Mouse (Mus musculus) forebrain, postnatal 0 days (tissue): ENCODE data around the gene Olfr160. TPM values are rescaled to one million over a fixed set of nuclear protein-coding genes. Genes with fewer than 3 reads are reported as not detected.

Experiments
- ATAC-seq: fragments of 200-750 bp; cut with Nextera tagmentation; 2 replicates; pipeline ENCODE4 v1.8.0; 2017; ENCODE audit warnings: mild to moderate bottlenecking, moderate library complexity
- DNase-seq: peaks from one replicate; pipeline ENCODE4 v3.0.0-alpha.2; 2015
- H3K27ac ChIP-seq: fragments of 300-500 bp; sonication (generic); 2 replicates; pipeline ENCODE4 v1.5.1; 2014; ENCODE audit warnings: low read depth, mild to moderate bottlenecking, antibody characterized with exemption, low read length, moderate library complexity, mixed read lengths
- H3K27me3 ChIP-seq: fragments of 300-500 bp; sonication (generic); 2 replicates; pipeline ENCODE4 v1.6.1; 2014; ENCODE audit warnings: mild to moderate bottlenecking, low read length, mixed read lengths; ENCODE audit not compliant: insufficient read depth
- H3K36me3 ChIP-seq: fragments of 300-500 bp; sonication (generic); 2 replicates; pipeline ENCODE4 v1.6.1; 2014; ENCODE audit warnings: mild to moderate bottlenecking, moderate library complexity; ENCODE audit not compliant: insufficient read depth
- H3K4me1 ChIP-seq: fragments of 300-500 bp; sonication (generic); 2 replicates; pipeline ENCODE4 v1.6.1; 2014; ENCODE audit warnings: antibody characterized with exemption; ENCODE audit not compliant: insufficient read depth
- H3K4me2 ChIP-seq: fragments of 300-500 bp; sonication (generic); 2 replicates; pipeline ENCODE4 v1.6.1; 2014; ENCODE audit warnings: low read depth, mild to moderate bottlenecking, moderate library complexity
- H3K4me3 ChIP-seq: fragments of 300-500 bp; sonication (generic); 2 replicates; pipeline ENCODE4 v1.5.1; 2014; ENCODE audit warnings: low read depth, low read length, mixed read lengths
- H3K9ac ChIP-seq: fragments of 300-500 bp; sonication (generic); 2 replicates; pipeline ENCODE4 v1.6.1; 2014; ENCODE audit warnings: mild to moderate bottlenecking
- H3K9me3 ChIP-seq: fragments of 300-500 bp; sonication (generic); 2 replicates; pipeline ENCODE4 v1.6.1; 2016; ENCODE audit warnings: low read length
- CTCF ChIP-seq: sonication (generic); IDR thresholded peaks from 2 replicates; pipeline ENCODE4 v1.5.1; 2016; ENCODE audit warnings: antibody characterized with exemption, control low read depth, low read depth
- WGBS: fragments of 180-500 bp; shearing (Covaris S2); extraction: QIAGEN DNeasy Blood & Tissue Kit; methylation state at CpG from one replicate; pipeline ENCODE4 v1.1.7; 2014; 5-methylcytosine and 5-hydroxymethylcytosine counted together
- polyA plus RNA-seq: library from polyadenylated mRNA; unstranded; fragments of >200 nt; fragmentation: Nextera tagmentation; extraction: Ambion mirVana; gene quantifications from 2 replicates; pipeline ENCODE4 v1.2.1, GENCODE M21; 2015
- total RNA-seq: library from RNA; depleted of rRNA; stranded (reverse); fragments of >200 nt; gene quantifications from 2 replicates; pipeline ENCODE4 v1.2.3, GENCODE M21; 2014

The Olfr160 gene
- total and polyA plus RNA-seq, 2 experiments from 2014 or later = not detected

DNA sequence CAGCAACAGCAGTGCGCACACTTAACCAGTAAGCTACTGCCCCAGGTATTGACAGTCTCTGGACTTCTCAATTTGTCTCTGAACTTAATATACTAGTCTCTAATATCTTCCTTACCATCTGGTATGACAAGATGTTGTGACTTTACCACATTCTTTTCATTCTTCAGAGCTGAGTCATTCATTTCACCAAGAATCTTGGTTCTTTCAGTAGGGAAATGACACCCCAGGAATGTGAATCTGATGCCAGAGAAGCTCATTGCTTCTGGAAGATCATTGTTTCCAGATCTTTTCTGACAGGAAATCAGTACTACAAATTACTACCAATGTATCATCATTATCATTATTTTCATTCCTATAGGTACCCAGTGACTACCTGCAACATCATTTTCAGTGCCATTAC is 18.3 kb upstream of the Olfr160 start:
- TF ChIP-seq CTCF = no peak
- 98% methylated on average over 1 of the region's 1 CpGs for WGBS
- ATAC-seq = no peak
- Histone ChIP-seq H3K4me2 (no peak overlapping the region), H3K9me3 (no peaks in the 10 kb centered on the region), H3K4me3 (no peak overlapping the region), H3K36me3 (no peaks in the 10 kb centered on the region), H3K27me3 (no peaks in the 10 kb centered on the region), H3K27ac (no peak overlapping the region), H3K4me1 (no peaks in the 10 kb centered on the region), H3K9ac (no peak overlapping the region)
- DNase-seq = no peak

DNA sequence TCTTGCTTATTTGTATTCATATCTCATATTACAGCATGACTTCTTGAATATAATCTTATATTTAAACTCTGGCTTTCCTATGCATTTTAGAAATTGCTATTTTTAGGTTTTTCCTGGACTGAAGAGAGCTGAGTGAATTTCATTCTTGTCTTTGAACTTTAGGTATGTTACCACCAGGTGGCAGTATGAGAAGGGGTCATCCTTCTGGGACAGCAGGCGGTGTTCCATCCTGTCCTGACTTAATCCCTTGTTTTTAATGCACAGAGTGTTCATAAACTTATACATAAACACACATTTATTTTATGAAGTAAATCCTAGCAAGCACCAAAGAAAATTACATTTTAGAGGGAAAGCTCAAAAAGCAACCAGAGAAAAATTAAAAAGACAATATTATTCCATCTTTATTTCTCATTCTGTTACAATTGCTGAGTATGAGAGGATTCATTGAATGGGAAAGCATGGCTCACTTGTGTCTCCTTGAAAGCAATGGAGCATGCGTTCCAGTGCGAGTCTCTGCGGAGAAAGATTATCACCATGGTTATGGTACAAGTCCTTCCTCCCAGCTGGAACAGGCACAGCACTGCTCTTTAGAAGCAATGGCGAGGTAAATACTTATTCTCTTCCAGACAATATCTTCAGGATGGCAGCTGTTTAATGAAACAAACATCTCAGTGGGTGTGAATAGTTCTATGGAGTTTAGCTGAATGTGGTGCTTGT is 25.9 kb downstream of the Olfr160 start:
- Histone ChIP-seq H3K9me3 (no peaks in the 10 kb centered on the region), H3K9ac (no peak overlapping the region), H3K4me3 (no peak overlapping the region), H3K36me3 (no peaks in the 10 kb centered on the region), H3K4me2 (no peak overlapping the region), H3K27ac (no peak overlapping the region), H3K27me3 (no peaks in the 10 kb centered on the region), H3K4me1 (peaks cover 5% of the 10 kb centered on the region; the same call in 1 of the 2 replicates)
- ATAC-seq (peak; percentile 74), DNase-seq (peak; percentile 54)
- TF ChIP-seq CTCF = peak; percentile 63
- 27% methylated on average over 5 of the region's 5 CpGs for WGBS

DNA sequence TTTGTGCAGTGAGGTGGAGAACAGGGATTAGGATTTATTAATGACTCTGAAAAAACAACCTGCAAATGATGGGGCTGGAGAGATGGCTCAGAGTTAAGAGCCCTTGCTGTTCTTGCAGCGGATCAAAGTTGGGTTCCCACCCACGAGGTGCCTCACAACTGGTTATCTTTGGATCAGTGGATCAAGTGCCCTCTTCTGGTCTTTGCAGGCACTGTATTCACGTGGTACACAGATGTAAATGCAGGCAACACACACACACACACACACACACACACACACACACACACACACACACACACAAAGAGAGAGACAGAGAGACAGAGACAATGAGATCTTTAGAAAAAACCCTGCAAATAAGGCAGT is 28.1 kb downstream of the Olfr160 start:
- Histone ChIP-seq H3K9me3 (no peaks in the 10 kb centered on the region), H3K27ac (0 out of 2 replicates have a peak overlapping the region, but pooled peaks have one; percentile 35), H3K36me3 (no peaks in the 10 kb centered on the region), H3K4me3 (no peak overlapping the region), H3K27me3 (no peaks in the 10 kb centered on the region), H3K4me2 (no peak overlapping the region), H3K4me1 (peaks cover 5% of the 10 kb centered on the region; the same call in 1 of the 2 replicates), H3K9ac (no peak overlapping the region)
- WGBS = 29% methylated on average over 3 of the region's 3 CpGs
- TF ChIP-seq CTCF = no peak; the same call in 1 of the 2 replicates
- DNase-seq (no peak), ATAC-seq (peak; percentile 59)

DNA sequence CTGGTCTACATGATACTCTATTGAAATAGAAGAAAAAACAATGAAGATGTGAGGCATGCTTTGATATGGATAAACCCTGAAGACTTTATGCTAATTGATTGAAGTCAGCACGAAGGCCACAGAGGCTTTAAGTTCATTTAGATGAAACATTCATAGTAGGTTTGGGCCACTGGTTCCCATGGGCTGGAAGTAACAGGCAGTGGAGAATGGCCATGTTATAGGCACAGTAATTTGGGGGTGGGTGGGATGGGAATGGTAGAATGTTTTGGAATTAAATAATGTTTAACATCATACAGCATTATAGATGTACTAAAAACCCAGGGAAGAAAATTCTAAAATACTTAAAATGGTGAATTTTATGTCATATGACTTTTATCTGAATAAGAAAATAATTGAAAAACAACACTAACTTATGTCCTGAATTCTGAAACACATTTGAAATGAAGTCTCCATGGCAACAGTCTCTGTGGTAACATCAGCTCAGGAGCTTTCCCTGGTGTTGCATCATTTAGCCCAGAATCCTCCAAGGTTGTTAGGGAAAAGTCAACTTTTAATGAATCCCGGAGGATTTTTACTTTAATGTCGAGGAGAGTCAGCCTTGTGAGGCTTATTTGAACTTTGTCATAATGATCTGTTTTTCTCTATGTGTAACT is 28.6 kb downstream of the Olfr160 start:
- DNase-seq = peak; percentile 62

DNA sequence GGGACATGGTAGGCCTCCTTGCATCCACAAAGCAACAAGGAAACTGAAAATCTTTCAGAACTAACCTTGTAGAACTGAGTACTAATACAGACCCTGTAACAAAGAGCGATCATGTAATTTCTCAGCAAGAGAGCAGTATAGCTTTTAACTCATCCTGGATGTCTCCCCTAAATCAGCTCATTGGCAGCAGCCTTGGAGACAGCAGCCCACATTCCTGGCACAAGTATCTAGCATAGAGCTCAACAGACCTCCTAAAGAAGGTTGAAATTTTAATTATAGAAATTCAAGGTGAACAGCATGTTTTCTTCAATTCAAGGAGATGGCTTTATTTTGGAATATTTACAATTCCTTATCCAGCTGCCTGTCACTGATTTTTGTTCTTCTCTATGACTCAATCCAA is 34.9 kb downstream of the Olfr160 start:
- no peak for ATAC-seq
- H3K27me3 ChIP-seq = no peaks in the 10 kb centered on the region
- TF ChIP-seq CTCF = no peak
- H3K4me1 ChIP-seq = no peaks in the 10 kb centered on the region
- 92% methylated on average over 1 of the region's 1 CpGs for WGBS
- H3K36me3 ChIP-seq = no peaks in the 10 kb centered on the region
- H3K9ac ChIP-seq = no peak overlapping the region
- H3K27ac ChIP-seq = no peak overlapping the region
- no peak overlapping the region for H3K4me2 ChIP-seq
- DNase-seq = no peak
- no peaks in the 10 kb centered on the region for H3K9me3 ChIP-seq
- H3K4me3 ChIP-seq = no peak overlapping the region

More for the DNA sequence above, 28.6 kb downstream of the Olfr160 start:
- Histone ChIP-seq H3K9me3 (no peaks in the 10 kb centered on the region), H3K27me3 (no peaks in the 10 kb centered on the region), H3K4me1 (peaks cover 5% of the 10 kb centered on the region; the same call in 1 of the 2 replicates), H3K4me3 (no peak overlapping the region), H3K9ac (no peak overlapping the region), H3K4me2 (no peak overlapping the region), H3K36me3 (no peaks in the 10 kb centered on the region), H3K27ac (0 out of 2 replicates have a peak overlapping the region, but pooled peaks have one; percentile 35)
- no peak for TF ChIP-seq CTCF
- WGBS = 45% methylated on average over 3 of the region's 3 CpGs
- peak; percentile 87 for ATAC-seq

DNA sequence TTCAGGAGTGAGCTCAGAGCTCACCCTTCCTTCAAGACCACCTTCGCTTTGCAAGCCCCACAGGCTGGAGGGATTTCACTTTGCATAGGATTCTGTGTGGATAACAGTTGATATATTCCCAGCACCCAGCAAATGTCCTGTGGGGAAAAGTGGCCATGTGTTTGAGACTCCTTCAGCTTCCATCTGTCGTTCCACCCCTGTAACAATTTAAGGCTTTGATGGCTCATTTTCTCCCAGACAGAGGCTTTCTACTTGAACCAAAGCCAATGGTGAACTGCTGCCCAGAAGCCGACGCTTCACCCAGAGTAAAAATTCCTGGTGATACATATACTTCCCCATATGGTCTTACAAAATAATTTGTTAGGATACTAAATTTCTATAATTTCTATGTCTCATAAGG is 40.8 kb downstream of the Olfr160 start:
- H3K9ac ChIP-seq = no peak overlapping the region
- no peaks in the 10 kb centered on the region for H3K9me3 ChIP-seq
- DNase-seq (no peak), ATAC-seq (no peak)
- H3K4me1 ChIP-seq = no peaks in the 10 kb centered on the region
- no peak overlapping the region for H3K4me2 ChIP-seq
- H3K27ac ChIP-seq = no peak overlapping the region
- no peaks in the 10 kb centered on the region for H3K27me3 ChIP-seq
- TF ChIP-seq CTCF = no peak
- no peak overlapping the region for H3K4me3 ChIP-seq
- no peaks in the 10 kb centered on the region for H3K36me3 ChIP-seq
- WGBS = 50% methylated on average over 4 of the region's 4 CpGs

DNA sequence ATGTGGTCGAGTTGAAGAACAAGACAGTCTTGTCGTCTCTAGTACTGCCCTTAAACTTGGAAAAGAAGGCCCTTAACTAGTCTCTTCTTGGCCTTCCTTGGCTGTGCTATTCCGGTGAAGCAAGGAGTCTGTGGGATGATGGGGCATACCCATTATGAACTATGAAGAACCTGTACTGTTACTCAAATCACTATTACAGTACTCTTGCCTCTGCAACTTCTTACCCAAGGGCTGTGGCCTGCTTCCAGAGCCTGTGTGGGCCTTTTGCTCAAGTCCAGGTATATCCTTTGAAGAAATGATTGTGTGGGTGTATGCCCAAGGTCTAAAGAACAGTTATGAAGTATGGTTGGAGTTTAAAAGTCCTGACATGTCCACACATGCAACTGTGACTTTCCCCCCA is 45.8 kb downstream of the Olfr160 start:
- Histone ChIP-seq H3K36me3 (no peaks in the 10 kb centered on the region), H3K4me2 (no peak overlapping the region), H3K4me3 (no peak overlapping the region), H3K4me1 (no peaks in the 10 kb centered on the region), H3K27ac (no peak overlapping the region), H3K9me3 (no peaks in the 10 kb centered on the region), H3K27me3 (no peaks in the 10 kb centered on the region), H3K9ac (no peak overlapping the region)
- ATAC-seq (no peak), DNase-seq (no peak)
- TF ChIP-seq CTCF = no peak
- WGBS = 89% methylated on average over 3 of the region's 3 CpGs
